Comparison of ENCODE assay signal across 20 mouse cellular contexts in the genomic region with DNA sequence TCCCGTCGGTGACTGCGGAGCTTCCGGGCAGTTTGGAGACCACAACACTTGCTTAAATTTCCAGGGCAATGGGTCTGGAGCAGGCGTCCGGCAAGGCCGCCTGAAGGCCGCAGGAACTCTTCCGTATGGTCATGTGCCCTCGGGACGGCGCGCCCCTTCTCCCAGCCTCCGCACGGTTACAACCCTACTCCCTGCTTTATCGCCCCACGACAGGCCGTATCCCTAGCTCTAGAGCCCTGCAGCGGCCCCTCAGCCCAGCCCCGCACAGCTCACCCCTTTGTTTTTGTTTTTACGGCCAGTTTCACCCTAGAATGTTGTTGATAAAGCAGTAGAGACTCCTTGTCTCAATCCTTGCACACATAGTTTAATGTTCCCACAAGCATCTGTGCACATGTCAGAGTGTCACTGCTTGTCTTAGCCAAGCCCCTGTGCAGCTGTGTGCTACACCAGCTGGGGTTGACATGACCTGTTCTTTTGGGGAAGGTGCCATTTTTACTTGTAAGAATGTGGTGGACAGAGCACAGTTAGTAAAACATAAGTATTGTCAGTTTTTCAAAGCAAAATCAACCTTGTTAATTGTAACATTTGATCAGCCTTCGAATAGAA. TPM values are rescaled to one million over a fixed set of nuclear protein-coding genes. Genes with fewer than 3 reads are reported as not detected.
DNase-seq lines count a peak whose midpoint lies in the region; ATAC-seq and TF ChIP-seq lines count a peak whose summit lies in the region.
"Had no signal": no experiment of that assay in that cellular context is flagged by ENCODE, and none has a peak within 500 bp of the region (broad histone marks: within the 10 kb centered on the region; RNA-seq: fewer than 3 reads in every experiment).

No protein-coding gene starts in this region.

- H3K4me3 ChIP-seq in heart, embryonic 13.5 days = no peak overlapping the region
- H3K4me3 ChIP-seq in lung, postnatal 0 days (ENCODE audit: low read depth, low read length) = no peak overlapping the region
- peak overlapping the region; percentile 66; the same call in 1 of the 2 replicates for H3K4me3 ChIP-seq in G1E (ENCODE audit: low read depth, low read length)
- no peak overlapping the region for H3K4me3 ChIP-seq in liver, embryonic 16.5 days (ENCODE audit: low read depth, low read length)
- H3K4me3 ChIP-seq: embryonic facial prominence, embryonic 13.5 days; forebrain, embryonic 10.5 days; heart, adult 2 months; limb, embryonic 13.5 days; midbrain, embryonic 13.5 days had no signal

- no peak for DNase-seq in heart, postnatal 10 days
- peak; percentile 18 for DNase-seq in lung, postnatal 0 days (ENCODE audit: low spot score)
- no peak for DNase-seq in lung, postnatal 4 days
- no peak for DNase-seq in G1E (ENCODE audit: low spot score)
- no peak for DNase-seq in urinary bladder, postnatal 4 days (ENCODE audit: low spot score in 2 of 2)
- no peak for DNase-seq in left cerebral cortex, adult 8-10 months (ENCODE audit: low spot score in 2 of 2)
- DNase-seq: cerebellum, adult 9-10 months; gastrocnemius, postnatal 10 days; heart, adult 2 months; kidney, postnatal 25 days; layer of hippocampus, adult 9-11 months had no signal

- H3K27ac ChIP-seq in heart, embryonic 13.5 days (replicated peaks) = 0 out of 2 replicates have a peak overlapping the region, but pooled peaks have one; percentile 3
- no peak overlapping the region for H3K27ac ChIP-seq in lung, postnatal 0 days (ENCODE audit: low read length)
- H3K27ac ChIP-seq in liver, embryonic 16.5 days (ENCODE audit: low read length) = no peak overlapping the region; the same call in 1 of the 2 replicates
- H3K27ac ChIP-seq: embryonic facial prominence, embryonic 13.5 days; forebrain, embryonic 10.5 days; heart, adult 2 months; limb, embryonic 13.5 days; midbrain, embryonic 13.5 days had no signal

- 0 out of 2 replicates have a peak overlapping the region, but pooled peaks have one; percentile 4 for H3K4me2 ChIP-seq in heart, embryonic 13.5 days
- no peak overlapping the region for H3K4me2 ChIP-seq in lung, postnatal 0 days (replicated peaks; ENCODE audit: low read depth, low read length)
- peak overlapping the region; percentile 7; the same call in 1 of the 2 replicates for H3K4me2 ChIP-seq in liver, embryonic 16.5 days (ENCODE audit: low read depth, low read length)
- H3K4me2 ChIP-seq: embryonic facial prominence, embryonic 13.5 days; limb, embryonic 13.5 days; midbrain, embryonic 13.5 days had no signal

- no peak for TF ChIP-seq EP300 in lung, postnatal 0 days (IDR thresholded peaks at IDR 0.05)

- H3K36me3 ChIP-seq in heart, embryonic 13.5 days = no peaks in the 10 kb centered on the region
- no peaks in the 10 kb centered on the region for H3K36me3 ChIP-seq in lung, postnatal 0 days (ENCODE audit: insufficient read depth, low read length)
- H3K36me3 ChIP-seq in G1E (replicated peaks) = peaks cover 32% of the 10 kb centered on the region
- no peaks in the 10 kb centered on the region for H3K36me3 ChIP-seq in liver, embryonic 16.5 days (ENCODE audit: control insufficient read depth, insufficient read depth)
- H3K36me3 ChIP-seq: embryonic facial prominence, embryonic 13.5 days; limb, embryonic 13.5 days; midbrain, embryonic 13.5 days had no signal

- H3K27me3 ChIP-seq in heart, embryonic 13.5 days (replicated peaks) = no peaks in the 10 kb centered on the region
- no peaks in the 10 kb centered on the region for H3K27me3 ChIP-seq in lung, postnatal 0 days (replicated peaks; ENCODE audit: insufficient read depth, low read length)
- H3K27me3 ChIP-seq in G1E (ENCODE audit: insufficient read depth, low read length) = no peaks in the 10 kb centered on the region
- no peaks in the 10 kb centered on the region for H3K27me3 ChIP-seq in liver, embryonic 16.5 days (ENCODE audit: control insufficient read depth, insufficient read depth, low read depth, low read length)
- H3K27me3 ChIP-seq: embryonic facial prominence, embryonic 13.5 days; limb, embryonic 13.5 days; midbrain, embryonic 13.5 days had no signal

- peak; percentile 34; the same call in 1 of the 2 replicates for ATAC-seq in heart, embryonic 13.5 days (ENCODE audit: extremely low read depth, insufficient number of reproducible peaks, low FRiP score, low TSS enrichment)
- peak; percentile 52 for ATAC-seq in lung, postnatal 0 days
- peak; percentile 35; the same call in 1 of the 2 replicates for ATAC-seq in G1E (ENCODE audit: extremely low read depth, insufficient number of reproducible peaks, low FRiP score, poor library complexity, severe bottlenecking)
- ATAC-seq in liver, embryonic 16.5 days (ENCODE audit: low read depth) = peak; percentile 42
- ATAC-seq: midbrain, embryonic 13.5 days had no signal

- no peak for TF ChIP-seq CTCF in lung, postnatal 0 days (IDR thresholded peaks at IDR 0.05)
- no peak for TF ChIP-seq CTCF in G1E (IDR thresholded peaks at IDR 0.05; ENCODE audit: low read depth, low read length)

- no peak overlapping the region for H3K9ac ChIP-seq in heart, embryonic 13.5 days
- H3K9ac ChIP-seq in lung, postnatal 0 days (replicated peaks; ENCODE audit: low read depth) = no peak overlapping the region
- no peak overlapping the region for H3K9ac ChIP-seq in liver, embryonic 16.5 days (ENCODE audit: low read depth, low read length)
- H3K9ac ChIP-seq: embryonic facial prominence, embryonic 13.5 days; limb, embryonic 13.5 days; midbrain, embryonic 13.5 days had no signal

- no peaks in the 10 kb centered on the region for H3K9me3 ChIP-seq in heart, embryonic 13.5 days
- no peaks in the 10 kb centered on the region for H3K9me3 ChIP-seq in lung, postnatal 0 days (ENCODE audit: low read length)
- H3K9me3 ChIP-seq in G1E (replicated peaks) = peaks cover 9% of the 10 kb centered on the region
- H3K9me3 ChIP-seq in liver, embryonic 16.5 days (replicated peaks; ENCODE audit: control insufficient read depth, low read length) = 0 out of 2 replicates have a peak, but pooled peaks cover 3% of the 10 kb centered on the region
- H3K9me3 ChIP-seq: embryonic facial prominence, embryonic 13.5 days; forebrain, embryonic 10.5 days; limb, embryonic 13.5 days; midbrain, embryonic 13.5 days had no signal

- intact Hi-C loops in heart, postnatal 10 days (cut with DNase I) = no loop called here

- 75% methylated on average over 22 of the region's 22 CpGs for WGBS in heart, embryonic 13.5 days
- WGBS in lung, postnatal 0 days = 83% methylated on average over 22 of the region's 22 CpGs
- 81% methylated on average over 22 of the region's 22 CpGs for WGBS in liver, embryonic 16.5 days (ENCODE audit: insufficient replicate concordance)

- peaks cover 85% of the 10 kb centered on the region for H3K4me1 ChIP-seq in heart, embryonic 13.5 days
- H3K4me1 ChIP-seq in lung, postnatal 0 days (ENCODE audit: insufficient read depth, low read depth, low read length) = peaks cover 6% of the 10 kb centered on the region; the same call in 1 of the 2 replicates
- peaks cover 95% of the 10 kb centered on the region for H3K4me1 ChIP-seq in G1E (ENCODE audit: insufficient read depth, low read depth, low read length)
- H3K4me1 ChIP-seq in liver, embryonic 16.5 days (ENCODE audit: control insufficient read depth, low read depth, low read length) = peaks cover 92% of the 10 kb centered on the region

RNA-seq across cellular contexts. Expression of a gene that starts 43.0 kb away (rescaled TPM):
- 6.5 and 6.9 TPM in 2 replicates for polyA plus RNA-seq in heart, embryonic 13.5 days (2015; fragmentation: Nextera tagmentation; extraction: Ambion mirVana)
- 10 to 100 TPM; 51.9 to 56.5 TPM for total RNA-seq in heart, postnatal 10 days (2021)
- 16.6 and 22.8 TPM in 2 replicates for polyA plus RNA-seq in lung, postnatal 0 days (2015; fragmentation: Nextera tagmentation; extraction: Ambion mirVana)
- total RNA-seq in G1E (2014; fragmentation: Nextera tagmentation) (53.9 and 69.2 TPM in 2 replicates), G1E (2017) (31.8 and 35.9 TPM in 2 replicates)
- polyA plus RNA-seq in G1E (2012) = 29.5 and 33.9 TPM in 2 replicates
- 3.2 and 3.3 TPM in 2 replicates for polyA plus RNA-seq in liver, embryonic 16.5 days (2015; fragmentation: Nextera tagmentation; extraction: Ambion mirVana)
- total RNA-seq in left cerebral cortex, adult 8-10 months (2022) = 10 to 100 TPM; 83.7 to 90.3 (median 85.0) TPM

RNA-seq across cellular contexts. Expression of a gene that starts 44.2 kb away (rescaled TPM):
- polyA plus RNA-seq in heart, embryonic 13.5 days (2015; fragmentation: Nextera tagmentation; extraction: Ambion mirVana) = 16.7 and 18.7 TPM in 2 replicates
- total RNA-seq in heart, postnatal 10 days (2021) = not detected
- polyA plus RNA-seq in lung, postnatal 0 days (2015; fragmentation: Nextera tagmentation; extraction: Ambion mirVana) = 32.4 and 32.5 TPM in 2 replicates
- total RNA-seq in G1E (2014; fragmentation: Nextera tagmentation) = not detected in 2 replicates
- total RNA-seq in G1E (2017) = 0.46 and 0.49 TPM in 2 replicates
- polyA plus RNA-seq in G1E (2012) = not detected in 2 replicates
- polyA plus RNA-seq in liver, embryonic 16.5 days (2015; fragmentation: Nextera tagmentation; extraction: Ambion mirVana) = 8.1 and 8.5 TPM in 2 replicates
- total RNA-seq in left cerebral cortex, adult 8-10 months (2022) = not detected
- total RNA-seq: gastrocnemius, postnatal 10 days; heart, adult 2 months; heart, postnatal 25 days; left cerebral cortex, postnatal 10 days; neutrophil, adult 5-6 weeks had no signal
- polyA plus RNA-seq: heart, adult 2 months had no signal
